Mouse (Mus musculus) forebrain, postnatal 0 days (tissue): ENCODE measurements at regions not wholly inside any gene's neighbourhood (a gene's known extent, or its start where the extent isn't known, plus 50 kb on each side); places are given as distances from the start of the nearest gene placed in this dataset.

ENCODE experiments used
- ATAC-seq: fragments of 200-750 bp; cut with Nextera tagmentation; 2 replicates; pipeline ENCODE4 v1.8.0; 2017; ENCODE audit warnings: mild to moderate bottlenecking, moderate library complexity
- DNase-seq: peaks from one replicate; pipeline ENCODE4 v3.0.0-alpha.2; 2015
- H3K27ac ChIP-seq: fragments of 300-500 bp; sonication (generic); 2 replicates; pipeline ENCODE4 v1.5.1; 2014; ENCODE audit warnings: low read depth, mild to moderate bottlenecking, antibody characterized with exemption, low read length, moderate library complexity, mixed read lengths
- H3K27me3 ChIP-seq: fragments of 300-500 bp; sonication (generic); 2 replicates; pipeline ENCODE4 v1.6.1; 2014; ENCODE audit warnings: mild to moderate bottlenecking, low read length, mixed read lengths; ENCODE audit not compliant: insufficient read depth
- H3K36me3 ChIP-seq: fragments of 300-500 bp; sonication (generic); 2 replicates; pipeline ENCODE4 v1.6.1; 2014; ENCODE audit warnings: mild to moderate bottlenecking, moderate library complexity; ENCODE audit not compliant: insufficient read depth
- H3K4me1 ChIP-seq: fragments of 300-500 bp; sonication (generic); 2 replicates; pipeline ENCODE4 v1.6.1; 2014; ENCODE audit warnings: antibody characterized with exemption; ENCODE audit not compliant: insufficient read depth
- H3K4me2 ChIP-seq: fragments of 300-500 bp; sonication (generic); 2 replicates; pipeline ENCODE4 v1.6.1; 2014; ENCODE audit warnings: low read depth, mild to moderate bottlenecking, moderate library complexity
- H3K4me3 ChIP-seq: fragments of 300-500 bp; sonication (generic); 2 replicates; pipeline ENCODE4 v1.5.1; 2014; ENCODE audit warnings: low read depth, low read length, mixed read lengths
- H3K9ac ChIP-seq: fragments of 300-500 bp; sonication (generic); 2 replicates; pipeline ENCODE4 v1.6.1; 2014; ENCODE audit warnings: mild to moderate bottlenecking
- H3K9me3 ChIP-seq: fragments of 300-500 bp; sonication (generic); 2 replicates; pipeline ENCODE4 v1.6.1; 2016; ENCODE audit warnings: low read length
- CTCF ChIP-seq: sonication (generic); IDR thresholded peaks from 2 replicates; pipeline ENCODE4 v1.5.1; 2016; ENCODE audit warnings: antibody characterized with exemption, control low read depth, low read depth
- WGBS: fragments of 180-500 bp; shearing (Covaris S2); extraction: QIAGEN DNeasy Blood & Tissue Kit; methylation state at CpG from one replicate; pipeline ENCODE4 v1.1.7; 2014; 5-methylcytosine and 5-hydroxymethylcytosine counted together

DNA sequence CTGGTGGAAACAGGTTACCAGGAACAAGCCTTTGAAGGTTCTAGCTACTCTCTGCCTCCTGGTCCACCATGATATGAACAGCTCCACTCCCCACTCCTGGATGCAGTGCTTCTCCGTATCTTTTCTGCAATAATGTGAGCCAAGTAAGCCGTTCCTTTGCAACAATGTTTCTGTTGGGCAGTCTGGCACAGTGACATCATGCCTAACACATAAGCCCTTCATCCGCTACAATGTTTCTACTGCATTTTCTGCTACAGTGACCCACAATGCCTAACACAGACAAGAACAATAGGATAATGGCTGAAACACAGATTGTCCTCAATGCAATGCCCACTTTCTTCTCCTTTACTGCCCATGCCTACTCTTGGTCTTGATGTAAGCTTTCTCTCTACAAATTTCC is 98.9 kb upstream of the Irf2bp2 start:
- no peak for TF ChIP-seq CTCF
- DNase-seq (no peak), ATAC-seq (no peak)
- WGBS = 41% methylated on average over 3 of the region's 3 CpGs
- Histone ChIP-seq H3K9me3 (no peaks in the 10 kb centered on the region), H3K36me3 (no peaks in the 10 kb centered on the region), H3K4me3 (no peak overlapping the region), H3K4me1 (no peaks in the 10 kb centered on the region), H3K9ac (no peak overlapping the region), H3K27ac (no peak overlapping the region), H3K4me2 (no peak overlapping the region), H3K27me3 (no peaks in the 10 kb centered on the region)

DNA sequence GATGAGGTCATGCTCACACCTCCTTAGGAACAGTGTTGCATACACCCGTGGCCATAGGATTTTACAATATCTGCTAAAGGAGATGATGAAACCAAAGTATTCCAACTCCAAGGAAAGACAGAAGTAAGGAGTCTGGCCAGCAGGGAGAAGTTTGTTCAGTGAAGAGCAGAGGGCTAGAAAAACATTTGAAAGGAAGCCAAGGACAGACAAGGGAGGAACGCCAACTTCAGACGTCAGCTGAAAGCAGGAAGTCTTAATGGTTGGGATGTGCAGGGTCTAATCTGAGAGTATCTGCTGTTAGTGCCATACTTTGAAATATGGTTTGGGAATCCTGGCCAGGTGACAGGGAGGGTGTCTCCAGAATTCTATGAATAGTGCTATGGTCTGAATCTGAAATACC is 98.5 kb upstream of the Irf2bp2 start:
- no peak for ATAC-seq
- Histone ChIP-seq H3K36me3 (no peaks in the 10 kb centered on the region), H3K27ac (no peak overlapping the region), H3K27me3 (no peaks in the 10 kb centered on the region), H3K9me3 (no peaks in the 10 kb centered on the region), H3K4me1 (no peaks in the 10 kb centered on the region), H3K9ac (no peak overlapping the region), H3K4me3 (no peak overlapping the region), H3K4me2 (no peak overlapping the region)
- no peak for TF ChIP-seq CTCF
- DNase-seq = no peak
- WGBS = 37% methylated on average over 3 of the region's 3 CpGs

DNA sequence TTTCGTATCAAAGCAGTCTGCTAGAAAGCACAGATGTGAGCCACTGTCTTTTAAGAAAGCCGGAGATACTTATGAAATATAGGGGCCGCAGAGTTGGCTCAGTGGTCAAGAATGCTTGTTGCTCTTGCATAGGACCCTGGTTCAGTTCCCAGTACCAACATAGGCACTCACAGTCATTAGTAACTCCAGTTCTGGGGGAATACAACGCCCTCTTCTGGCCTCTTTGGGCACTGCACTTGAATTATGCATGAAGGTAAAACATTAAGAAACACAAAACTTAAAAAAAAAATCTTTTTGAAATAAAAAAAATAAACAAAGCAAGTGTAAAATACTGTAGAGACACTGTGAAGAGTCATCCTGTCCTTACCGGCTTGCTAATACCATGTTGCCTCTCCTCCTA is 94.7 kb upstream of the Irf2bp2 start:
- no peaks in the 10 kb centered on the region for H3K4me1 ChIP-seq
- H3K27me3 ChIP-seq = no peaks in the 10 kb centered on the region
- H3K27ac ChIP-seq = no peak overlapping the region
- DNase-seq = no peak
- H3K9me3 ChIP-seq = no peaks in the 10 kb centered on the region
- H3K4me3 ChIP-seq = no peak overlapping the region
- no peak overlapping the region for H3K4me2 ChIP-seq
- 80% methylated on average over 5 of the region's 5 CpGs for WGBS
- H3K36me3 ChIP-seq = no peaks in the 10 kb centered on the region
- H3K9ac ChIP-seq = no peak overlapping the region
- no peak for ATAC-seq
- TF ChIP-seq CTCF = 0 out of 2 replicates have a peak, but pooled peaks have one; percentile 4

DNA sequence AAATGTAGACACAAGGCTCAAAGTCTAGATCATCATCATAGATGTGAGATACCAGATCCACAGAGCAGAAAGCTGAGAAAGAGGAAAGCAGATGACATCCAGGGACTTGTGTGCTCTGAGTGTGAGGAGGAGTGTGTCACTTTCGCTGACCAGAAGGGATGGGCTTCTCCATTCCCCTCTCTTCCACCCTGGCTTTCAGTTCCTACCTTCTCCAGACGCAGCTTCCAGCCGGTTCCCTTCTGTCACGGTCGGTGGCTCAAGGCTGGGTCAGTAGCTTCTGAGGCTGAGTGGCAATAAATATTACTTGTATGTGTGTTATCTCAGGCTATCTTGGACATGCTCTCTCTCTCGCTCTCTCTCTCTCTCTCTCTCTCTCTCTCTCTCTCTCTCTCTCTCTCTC is 94.2 kb upstream of the Irf2bp2 start:
- no peak for TF ChIP-seq CTCF
- DNase-seq = no peak
- no peaks in the 10 kb centered on the region for H3K36me3 ChIP-seq
- H3K9ac ChIP-seq = no peak overlapping the region
- no peak for ATAC-seq
- H3K4me2 ChIP-seq = no peak overlapping the region
- H3K27ac ChIP-seq = no peak overlapping the region
- no peaks in the 10 kb centered on the region for H3K27me3 ChIP-seq
- no peaks in the 10 kb centered on the region for H3K9me3 ChIP-seq
- H3K4me1 ChIP-seq = no peaks in the 10 kb centered on the region
- no peak overlapping the region for H3K4me3 ChIP-seq
- WGBS = 88% methylated on average over 6 of the region's 6 CpGs

DNA sequence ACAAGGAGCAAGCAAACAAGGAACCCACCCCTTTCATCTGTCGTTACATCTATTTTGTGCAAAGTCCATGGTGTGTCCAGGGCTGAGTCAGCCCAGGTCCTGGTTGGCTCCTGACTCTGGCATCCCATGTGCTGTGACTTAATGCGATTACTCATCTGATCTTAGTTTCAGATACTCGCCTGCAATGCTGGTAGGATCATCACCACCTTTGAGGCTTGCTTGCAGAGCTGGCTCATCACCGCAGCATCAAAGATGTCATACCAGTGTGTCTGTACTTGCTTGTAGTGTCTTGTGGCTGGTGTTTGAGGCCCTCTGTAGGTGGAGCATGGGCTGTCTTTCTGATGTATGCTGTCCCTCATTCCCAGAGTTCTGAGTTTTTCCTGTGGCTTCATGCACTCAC is 93.0 kb upstream of the Irf2bp2 start:
- Histone ChIP-seq H3K9me3 (no peaks in the 10 kb centered on the region), H3K36me3 (no peaks in the 10 kb centered on the region), H3K27ac (no peak overlapping the region), H3K27me3 (no peaks in the 10 kb centered on the region), H3K4me3 (no peak overlapping the region), H3K4me2 (no peak overlapping the region), H3K9ac (no peak overlapping the region), H3K4me1 (no peaks in the 10 kb centered on the region)
- DNase-seq = no peak
- WGBS = 92% methylated on average over 4 of the region's 4 CpGs
- no peak for ATAC-seq
- TF ChIP-seq CTCF = no peak

DNA sequence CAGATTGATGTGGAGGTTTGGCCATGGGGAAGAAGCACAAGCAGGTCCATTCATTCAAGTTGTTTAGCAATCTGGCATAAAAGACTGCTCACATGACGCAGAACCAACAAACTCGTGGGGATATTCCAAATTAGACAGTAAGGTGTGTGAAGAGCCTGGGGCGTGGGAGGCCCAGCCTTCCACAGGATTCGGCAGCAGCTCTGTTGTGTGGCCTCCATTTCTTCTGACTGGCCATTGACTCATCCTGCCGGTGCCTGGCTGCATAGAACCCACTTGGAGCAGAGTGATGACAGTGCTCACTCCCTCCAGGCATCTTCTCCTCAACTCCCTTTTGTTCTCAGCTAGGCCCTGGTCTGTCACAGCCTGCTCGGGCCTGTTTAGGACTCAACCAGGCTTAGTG is 91.6 kb upstream of the Irf2bp2 start:
- Histone ChIP-seq H3K4me2 (no peak overlapping the region), H3K27me3 (no peaks in the 10 kb centered on the region), H3K9ac (no peak overlapping the region), H3K36me3 (no peaks in the 10 kb centered on the region), H3K4me3 (no peak overlapping the region), H3K27ac (no peak overlapping the region), H3K4me1 (no peaks in the 10 kb centered on the region), H3K9me3 (no peaks in the 10 kb centered on the region)
- WGBS = 78% methylated on average over 6 of the region's 6 CpGs
- ATAC-seq = no peak
- DNase-seq = no peak
- no peak for TF ChIP-seq CTCF

DNA sequence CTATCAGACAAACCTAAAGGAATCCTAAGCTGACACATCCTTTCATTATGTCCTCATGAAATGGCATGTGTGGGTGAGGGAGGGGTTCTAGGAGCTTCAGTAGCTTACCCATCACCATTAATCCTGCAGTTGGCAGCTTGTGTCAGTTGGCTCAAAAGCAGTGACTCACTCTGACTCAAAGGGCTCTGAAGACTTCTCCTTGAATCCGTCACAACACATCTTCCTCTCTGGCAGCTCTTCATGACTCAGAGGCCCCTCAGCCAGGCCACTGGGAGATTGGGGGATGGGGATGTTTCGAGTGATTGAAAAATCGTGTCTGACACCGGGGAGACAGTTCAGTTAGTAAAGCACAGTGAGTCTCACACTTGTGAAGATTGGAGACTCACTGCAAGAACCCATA is 90.2 kb upstream of the Irf2bp2 start:
- Histone ChIP-seq H3K4me2 (no peak overlapping the region), H3K4me3 (no peak overlapping the region), H3K9ac (no peak overlapping the region), H3K4me1 (no peaks in the 10 kb centered on the region), H3K36me3 (no peaks in the 10 kb centered on the region), H3K27ac (0 out of 2 replicates have a peak overlapping the region, but pooled peaks have one; percentile 21), H3K27me3 (no peaks in the 10 kb centered on the region), H3K9me3 (no peaks in the 10 kb centered on the region)
- peak; percentile 47; the same call in 1 of the 2 replicates for ATAC-seq
- WGBS = 58% methylated on average over 4 of the region's 4 CpGs
- no peak for TF ChIP-seq CTCF
- no peak for DNase-seq

DNA sequence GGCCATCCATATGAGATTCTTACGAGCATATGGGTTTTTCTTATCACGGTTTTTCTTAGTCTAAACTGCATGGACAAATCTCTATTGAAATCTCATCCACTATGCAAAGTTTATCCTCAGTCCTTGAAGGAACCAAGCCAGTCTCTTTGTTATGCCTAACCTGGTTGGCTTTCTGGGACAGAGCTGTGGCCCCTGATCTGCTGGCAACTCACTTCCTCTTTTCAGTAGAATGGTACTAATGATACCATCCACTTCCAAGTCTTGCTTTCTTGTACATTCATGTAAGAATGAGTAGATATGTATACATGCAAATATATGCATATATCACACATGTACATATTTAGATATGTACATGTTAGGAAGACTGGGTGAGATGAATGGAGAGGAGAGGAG is 89.8 kb upstream of the Irf2bp2 start:
- Histone ChIP-seq H3K9ac (no peak overlapping the region), H3K4me1 (no peaks in the 10 kb centered on the region), H3K36me3 (no peaks in the 10 kb centered on the region), H3K4me2 (no peak overlapping the region), H3K9me3 (no peaks in the 10 kb centered on the region), H3K27ac (0 out of 2 replicates have a peak overlapping the region, but pooled peaks have one; percentile 21), H3K27me3 (no peaks in the 10 kb centered on the region), H3K4me3 (no peak overlapping the region)
- TF ChIP-seq CTCF = no peak
- no peak for DNase-seq
- 79% methylated on average over 2 of the region's 2 CpGs for WGBS
- peak; percentile 8; the same call in 1 of the 2 replicates for ATAC-seq
